In the genomic region with DNA sequence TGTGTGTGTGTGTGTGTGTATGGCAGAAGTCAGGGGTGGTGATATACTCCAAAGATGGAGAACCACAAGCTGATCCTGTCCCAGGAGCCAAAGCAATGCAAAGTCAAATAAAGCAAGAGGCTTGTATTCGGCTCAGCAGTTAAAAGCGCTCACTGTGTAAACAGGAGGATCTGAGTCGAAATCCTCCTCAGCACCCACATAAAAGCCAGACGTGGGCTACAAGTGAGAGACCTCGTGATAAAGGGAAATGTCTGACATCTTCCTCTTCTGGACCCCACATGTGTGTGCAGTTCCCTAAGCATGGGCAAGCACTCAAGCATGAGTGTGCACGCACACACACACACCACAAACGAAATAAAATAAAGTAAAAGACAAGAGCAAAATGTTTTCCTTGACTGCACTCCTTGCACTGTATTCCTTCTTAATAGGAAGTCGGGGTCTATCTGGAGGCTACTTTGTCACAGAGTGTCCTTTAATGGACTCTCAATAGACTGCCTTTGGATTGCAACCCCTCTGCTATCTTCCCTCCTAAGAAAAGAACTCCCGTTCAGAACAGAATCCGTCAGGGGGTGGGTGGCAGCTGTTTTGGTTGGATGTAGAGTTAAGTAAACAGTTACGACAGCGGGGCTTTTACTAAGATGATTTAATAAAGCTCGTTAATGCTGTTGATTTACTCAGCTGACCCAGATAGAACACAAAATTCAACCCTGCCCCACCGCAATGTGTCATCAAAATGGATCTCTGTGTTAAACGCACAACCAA, we compare ENCODE assay signal across 15 mouse cellular contexts. TPM values are rescaled to one million over a fixed set of nuclear protein-coding genes. Genes with fewer than 3 reads are reported as not detected.
DNase-seq lines count a peak whose midpoint lies in the region; ATAC-seq and TF ChIP-seq lines count a peak whose summit lies in the region.
"Had no signal": no experiment of that assay in that cellular context is flagged by ENCODE, and none has a peak within 500 bp of the region (broad histone marks: within the 10 kb centered on the region; RNA-seq: fewer than 3 reads in every experiment).

No protein-coding gene starts in this region.

- TF ChIP-seq EP300 in stomach, postnatal 0 days (optimal IDR thresholded peaks at IDR 0.05), result no peak

- no peaks in the 10 kb centered on the region for H3K36me3 ChIP-seq in lung, embryonic 16.5 days (ENCODE audit: control insufficient read depth, insufficient read depth, low read length)
- H3K36me3 ChIP-seq in liver, embryonic 13.5 days, result no peaks in the 10 kb centered on the region
- H3K36me3 ChIP-seq in stomach, postnatal 0 days (ENCODE audit: control insufficient read depth, insufficient read depth, low read length), result no peaks in the 10 kb centered on the region
- no peaks in the 10 kb centered on the region for H3K36me3 ChIP-seq in embryonic facial prominence, embryonic 10.5 days (replicated peaks)
- H3K36me3 ChIP-seq: midbrain, embryonic 13.5 days had no signal

- TF ChIP-seq CTCF in stomach, postnatal 0 days (IDR thresholded peaks at IDR 0.05; ENCODE audit: low read depth), result no peak

- no peak overlapping the region for H3K9ac ChIP-seq in lung, embryonic 16.5 days (ENCODE audit: low read length)
- no peak overlapping the region for H3K9ac ChIP-seq in liver, embryonic 13.5 days
- no peak overlapping the region for H3K9ac ChIP-seq in stomach, postnatal 0 days (ENCODE audit: low read length)
- H3K9ac ChIP-seq: midbrain, embryonic 13.5 days had no signal

- 29% methylated on average over 15 of the region's 15 CpGs for WGBS in lung, embryonic 16.5 days
- WGBS in liver, embryonic 13.5 days (ENCODE audit: insufficient replicate concordance), result 62% methylated on average over 15 of the region's 15 CpGs
- 19% methylated on average over 15 of the region's 15 CpGs for WGBS in stomach, postnatal 0 days
- WGBS in embryonic facial prominence, embryonic 10.5 days, result 78% methylated on average over 15 of the region's 15 CpGs

- H3K4me2 ChIP-seq in lung, embryonic 16.5 days (ENCODE audit: low read depth, low read length), result no peak overlapping the region
- H3K4me2 ChIP-seq in liver, embryonic 13.5 days, result peak overlapping the region; percentile 27
- peak overlapping the region; percentile 29 for H3K4me2 ChIP-seq in stomach, postnatal 0 days (replicated peaks; ENCODE audit: low read depth)
- H3K4me2 ChIP-seq: midbrain, embryonic 13.5 days had no signal

- no peaks in the 10 kb centered on the region for H3K9me3 ChIP-seq in lung, embryonic 16.5 days (ENCODE audit: control insufficient read depth, low read length)
- H3K9me3 ChIP-seq in liver, embryonic 13.5 days (replicated peaks), result 0 out of 2 replicates have a peak, but pooled peaks cover 3% of the 10 kb centered on the region
- H3K9me3 ChIP-seq in stomach, postnatal 0 days (ENCODE audit: control insufficient read depth, low read length), result no peaks in the 10 kb centered on the region
- H3K9me3 ChIP-seq in embryonic facial prominence, embryonic 10.5 days, result peaks cover 4% of the 10 kb centered on the region; the same call in 1 of the 2 replicates
- H3K9me3 ChIP-seq: midbrain, embryonic 13.5 days had no signal

- ATAC-seq in frontal cortex, adult (ENCODE audit: low TSS enrichment), result peak; percentile 9; the same call in 1 of the 2 replicates
- 0 out of 2 replicates have a peak, but pooled peaks have one; percentile 28 for ATAC-seq in lung, embryonic 16.5 days (ENCODE audit: low read depth)
- ATAC-seq in liver, embryonic 13.5 days (ENCODE audit: low read depth), result no peak
- peak; percentile 63; the same call in 1 of the 2 replicates for ATAC-seq in stomach, postnatal 0 days (ENCODE audit: low FRiP score, low TSS enrichment)
- ATAC-seq: inflammation-experienced regulatory T-cells, adult 6 months; midbrain, embryonic 13.5 days had no signal

- no peaks in the 10 kb centered on the region for H3K27me3 ChIP-seq in lung, embryonic 16.5 days (ENCODE audit: control insufficient read depth, insufficient read depth, low read depth, low read length)
- H3K27me3 ChIP-seq in liver, embryonic 13.5 days, result no peaks in the 10 kb centered on the region
- no peaks in the 10 kb centered on the region for H3K27me3 ChIP-seq in stomach, postnatal 0 days (ENCODE audit: control insufficient read depth, insufficient read depth, low read length)
- no peaks in the 10 kb centered on the region for H3K27me3 ChIP-seq in embryonic facial prominence, embryonic 10.5 days (replicated peaks; ENCODE audit: low read depth, poor library complexity, severe bottlenecking)
- H3K27me3 ChIP-seq: CH12.LX; midbrain, embryonic 13.5 days had no signal

- no peak for DNase-seq in frontal cortex, postnatal 10 days (ENCODE audit: low spot score in 2 of 2)
- no peak for DNase-seq in lung, postnatal 4 days
- DNase-seq in liver, embryonic 13.5 days, result no peak
- DNase-seq in stomach, postnatal 0 days (ENCODE audit: low spot score), result no peak
- no peak for DNase-seq in embryonic facial prominence, embryonic 10.5 days (ENCODE audit: low spot score)
- DNase-seq in layer of hippocampus, adult 9-10 months (ENCODE audit: low spot score), result no peak
- DNase-seq: cerebellum, adult 11 months; heart, postnatal 4 days; left cerebral cortex, postnatal 4 days; lung, postnatal 36 days had no signal

- no peak overlapping the region for H3K27ac ChIP-seq in lung, embryonic 16.5 days (ENCODE audit: low read length)
- no peak overlapping the region for H3K27ac ChIP-seq in liver, embryonic 13.5 days
- H3K27ac ChIP-seq in stomach, postnatal 0 days (replicated peaks), result peak overlapping the region; percentile 9; the same call in 1 of the 2 replicates
- no peak overlapping the region for H3K27ac ChIP-seq in embryonic facial prominence, embryonic 10.5 days (replicated peaks)
- H3K27ac ChIP-seq: midbrain, embryonic 13.5 days had no signal

- no peak overlapping the region for H3K4me3 ChIP-seq in lung, embryonic 16.5 days (ENCODE audit: low read length)
- no peak overlapping the region for H3K4me3 ChIP-seq in liver, embryonic 13.5 days (replicated peaks)
- H3K4me3 ChIP-seq in stomach, postnatal 0 days (ENCODE audit: low read depth, low read length), result no peak overlapping the region
- H3K4me3 ChIP-seq in embryonic facial prominence, embryonic 10.5 days, result no peak overlapping the region
- H3K4me3 ChIP-seq: midbrain, embryonic 13.5 days had no signal

- H3K4me1 ChIP-seq in lung, embryonic 16.5 days (replicated peaks; ENCODE audit: control insufficient read depth, insufficient read depth, low read length), result peaks cover 10% of the 10 kb centered on the region; the same call in 1 of the 2 replicates
- H3K4me1 ChIP-seq in liver, embryonic 13.5 days (replicated peaks), result no peaks in the 10 kb centered on the region
- no peaks in the 10 kb centered on the region for H3K4me1 ChIP-seq in stomach, postnatal 0 days (replicated peaks; ENCODE audit: control insufficient read depth, insufficient read depth)
- 0 out of 2 replicates have a peak, but pooled peaks cover 3% of the 10 kb centered on the region for H3K4me1 ChIP-seq in embryonic facial prominence, embryonic 10.5 days
- H3K4me1 ChIP-seq: midbrain, embryonic 13.5 days had no signal

RNA-seq across cellular contexts. Expression of a gene that starts 18.7 kb away (rescaled TPM):
- polyA plus RNA-seq in lung, embryonic 16.5 days (2015; fragmentation: Nextera tagmentation; extraction: Ambion mirVana), result 162 and 164 TPM in 2 replicates
- polyA plus RNA-seq in liver, embryonic 13.5 days (2015; fragmentation: Nextera tagmentation; extraction: Ambion mirVana), result 14.6 and 17.8 TPM in 2 replicates
- 101 and 104 TPM in 2 replicates for polyA plus RNA-seq in stomach, postnatal 0 days (2015; fragmentation: Nextera tagmentation; extraction: Ambion mirVana)
- 42.8 and 54.1 TPM in 2 replicates for polyA plus RNA-seq in embryonic facial prominence, embryonic 10.5 days (2016; fragmentation: Nextera tagmentation; extraction: Ambion mirVana)
